Mouse (Mus musculus) embryo, embryonic 11.5 days (tissue): ENCODE data around the gene Cbr4.

ENCODE experiments used
- DNase-seq: peaks from one replicate; pipeline ENCODE4 v3.0.0-alpha.2; 2012; ENCODE audit warnings: low read depth, low spot score

The Cbr4 gene

DNA sequence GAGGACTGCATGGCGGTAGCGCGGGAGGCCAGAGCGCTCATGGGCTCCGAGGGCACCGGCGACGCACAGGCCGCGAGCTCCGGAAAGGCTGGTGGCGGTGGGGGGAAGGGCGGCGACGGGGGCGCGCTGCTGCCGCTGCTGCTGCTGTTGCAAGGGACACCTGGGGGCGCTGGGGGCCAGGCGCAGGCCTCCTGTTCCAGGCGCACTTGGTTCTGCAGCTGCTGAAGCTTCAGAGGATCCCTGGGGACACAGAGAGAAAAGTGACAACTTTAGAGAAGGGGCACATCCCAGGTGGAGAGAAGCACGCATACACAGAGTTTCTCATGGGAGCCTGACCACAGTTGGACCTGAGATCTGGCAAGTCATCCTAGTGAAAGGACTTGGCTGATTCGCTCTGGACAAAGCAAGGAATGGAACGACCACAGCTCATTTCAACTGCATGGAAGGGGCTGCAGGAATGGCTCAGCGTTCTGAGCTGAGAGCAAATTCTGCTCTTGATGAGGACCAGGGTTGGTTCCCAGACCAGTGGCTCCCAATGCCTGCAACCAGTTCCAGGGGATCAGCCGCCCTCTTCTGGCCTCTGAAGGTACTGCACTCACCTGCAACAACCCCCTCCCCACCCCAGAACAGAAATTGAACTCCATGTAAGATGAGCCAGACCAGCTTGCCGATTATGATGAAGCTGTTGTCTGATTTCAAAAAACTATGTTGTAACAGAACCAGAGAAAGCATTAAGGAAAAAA, 62.6 kb downstream of the Cbr4 start:
- no peak for DNase-seq

- DNase-seq: no peak
These were observed 64.7 kb downstream of the Cbr4 start for GRCm38 (mm10) chr8:61552221-61552620.

DNA sequence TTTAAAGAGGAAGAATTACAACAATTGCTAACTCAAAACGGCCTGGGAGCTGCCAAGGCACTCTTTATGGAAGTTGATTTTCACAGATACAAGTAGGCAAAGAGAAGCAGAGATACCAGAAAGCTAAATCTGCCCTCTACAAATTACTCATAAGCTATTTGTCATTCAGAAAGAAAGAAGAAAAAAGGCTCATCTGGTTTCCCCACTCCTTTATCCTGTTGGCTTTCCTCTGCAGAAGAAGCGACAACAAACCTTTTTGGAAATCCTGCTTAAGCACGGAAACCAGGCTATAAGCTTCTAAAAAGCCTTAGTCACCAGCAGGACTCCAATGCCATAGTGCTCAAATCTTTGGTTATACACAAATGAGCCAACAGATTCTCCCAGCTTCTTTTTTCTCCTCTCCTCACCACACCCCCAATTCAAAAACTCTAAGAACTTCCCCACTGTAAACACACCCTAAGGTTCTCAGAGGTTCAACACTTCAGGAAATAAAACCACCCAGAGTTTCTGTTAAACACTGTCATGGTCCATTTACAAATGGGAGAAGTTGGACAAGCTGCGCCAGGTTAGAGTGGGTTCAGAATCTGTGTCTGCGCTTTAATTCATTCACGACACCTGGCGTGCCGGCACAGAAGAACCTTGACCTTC, 65.3 kb downstream of the Cbr4 start:
- no peak for DNase-seq

DNA sequence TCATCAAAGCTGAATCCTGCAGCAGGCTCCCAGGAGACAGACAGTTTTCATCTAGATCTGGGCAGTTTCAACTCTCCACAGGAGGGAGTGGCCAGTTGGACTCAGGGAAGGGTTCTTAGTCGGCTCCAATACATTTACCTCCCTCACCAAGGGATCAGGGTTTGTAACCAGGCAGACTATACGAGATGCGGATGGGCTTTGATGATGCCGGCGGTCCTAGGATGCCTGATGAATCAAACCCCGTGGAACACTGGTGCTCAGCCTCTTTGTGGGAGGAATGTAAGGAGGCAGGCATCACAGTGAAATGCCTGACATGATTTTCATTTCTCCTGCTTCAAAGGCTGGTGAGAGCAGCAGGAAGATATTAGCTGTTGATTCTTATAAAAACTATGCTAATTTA, 67.8 kb downstream of the Cbr4 start:
- DNase-seq: no peak

DNA sequence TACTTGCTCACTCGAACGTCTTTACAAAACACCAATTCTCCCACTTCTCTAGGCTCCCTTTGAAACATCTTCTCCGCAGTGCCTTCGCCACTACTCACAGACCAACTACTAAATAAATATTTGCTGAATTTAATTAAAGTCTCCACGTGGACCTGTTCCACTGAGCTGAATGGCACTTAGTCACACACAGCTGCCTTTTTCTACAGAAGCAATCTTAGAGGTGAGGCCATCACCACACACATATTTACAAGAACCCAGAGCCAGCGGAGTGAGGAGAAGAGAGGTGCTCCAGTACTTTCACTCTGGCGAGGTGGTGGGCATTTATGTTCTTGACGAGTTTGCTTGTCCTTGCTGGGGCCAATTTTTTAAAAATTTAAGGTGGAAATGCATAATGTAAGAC, 68.7 kb downstream of the Cbr4 start:
- no peak for DNase-seq
